Mouse (Mus musculus): ENCODE measurements around the gene Tpt1.
"Not testable (repeated sequence)": the region's sequence is repeated elsewhere in the genome, so short reads cannot be mapped to it uniquely, and the experiment has no call there.

Gene Tpt1

GRCm38 (mm10) chr14:75841758-75842157, 3.1 kb upstream of the Tpt1 start:
- not testable (repeated sequence) for DNase-seq (ENCODE audit: low spot score in 2 of 2)

- no peak for DNase-seq (ENCODE audit: low spot score in 2 of 2)
Observed at GRCm38 (mm10) chr14:75844111-75844695, 690 bp upstream of the Tpt1 start.

- peak; percentile 89 to 90 for DNase-seq (ENCODE audit: low spot score in 2 of 2)
Observed at GRCm38 (mm10) chr14:75845698-75846115, 814 bp downstream of the Tpt1 start.

GRCm38 (mm10) chr14:75847669-75848068, 2.8 kb downstream of the Tpt1 start:
- DNase-seq (ENCODE audit: low spot score in 2 of 2), result no peak

- no peak for DNase-seq (ENCODE audit: low spot score in 2 of 2)
Observed at GRCm38 (mm10) chr14:75848482-75848881, 3.6 kb downstream of the Tpt1 start.

- DNase-seq (ENCODE audit: low spot score in 2 of 2), result no peak
Observed at GRCm38 (mm10) chr14:75849236-75849635, 4.3 kb downstream of the Tpt1 start.

GRCm38 (mm10) chr14:75849842-75850568, 5.1 kb downstream of the Tpt1 start:
- no peak for DNase-seq (ENCODE audit: low spot score in 2 of 2)

- peak in 1 of 2 experiments; percentile 33 for DNase-seq (ENCODE audit: low spot score in 2 of 2)
Observed at GRCm38 (mm10) chr14:75850819-75851218, 5.9 kb downstream of the Tpt1 start.

GRCm38 (mm10) chr14:75852016-75852415, 7.1 kb downstream of the Tpt1 start:
- no peak for DNase-seq (ENCODE audit: low spot score in 2 of 2)

GRCm38 (mm10) chr14:75855263-75855992, 10.5 kb downstream of the Tpt1 start:
- DNase-seq (ENCODE audit: low spot score in 2 of 2), result no peak

GRCm38 (mm10) chr14:75858181-75858580, 13.3 kb downstream of the Tpt1 start:
- DNase-seq (ENCODE audit: low spot score in 2 of 2), result no peak

GRCm38 (mm10) chr14:75859619-75860018, 14.7 kb downstream of the Tpt1 start:
- no peak for DNase-seq (ENCODE audit: low spot score in 2 of 2)

- no peak for DNase-seq (ENCODE audit: low spot score in 2 of 2)
Observed at GRCm38 (mm10) chr14:75862701-75863100, 17.8 kb downstream of the Tpt1 start.

- peak; percentile 44 to 60 for DNase-seq (ENCODE audit: low spot score in 2 of 2)
Observed at GRCm38 (mm10) chr14:75863549-75864409, 18.9 kb downstream of the Tpt1 start.

GRCm38 (mm10) chr14:75866706-75867333, 21.9 kb downstream of the Tpt1 start:
- DNase-seq (ENCODE audit: low spot score in 2 of 2), result no peak

- DNase-seq (ENCODE audit: low spot score in 2 of 2), result not testable (repeated sequence)
Observed at GRCm38 (mm10) chr14:75868028-75868427, 23.1 kb downstream of the Tpt1 start.

GRCm38 (mm10) chr14:75869769-75870363, 25.0 kb downstream of the Tpt1 start:
- DNase-seq (ENCODE audit: low spot score in 2 of 2), result no peak

GRCm38 (mm10) chr14:75870631-75871030, 25.7 kb downstream of the Tpt1 start:
- peak in 1 of 2 experiments; percentile 67 for DNase-seq (ENCODE audit: low spot score in 2 of 2)

- no peak for DNase-seq (ENCODE audit: low spot score in 2 of 2)
Observed at GRCm38 (mm10) chr14:75871111-75871510, 26.2 kb downstream of the Tpt1 start.

- DNase-seq (ENCODE audit: low spot score in 2 of 2), result no peak
Observed at GRCm38 (mm10) chr14:75871750-75872149, 26.9 kb downstream of the Tpt1 start.

GRCm38 (mm10) chr14:75873612-75874011, 28.7 kb downstream of the Tpt1 start:
- no peak for DNase-seq (ENCODE audit: low spot score in 2 of 2)

Measured in right cerebral cortex, postnatal 10 days (tissue).